Mouse (Mus musculus) ES-E14 (cell line): Measurements from ENCODE around the gene Tagln3. TPM values are rescaled to one million over a fixed set of nuclear protein-coding genes. Genes with fewer than 3 reads are reported as not detected.

Source experiments
- DNase-seq: peaks from one replicate; pipeline ENCODE4 v3.0.0-alpha.2; 2013; ENCODE audit warnings: low read depth, low spot score
- H3K27ac ChIP-seq: 2 replicates; pipeline ENCODE4 v1.5.1; 2012; ENCODE audit warnings: low read depth, mild to moderate bottlenecking, low read length, moderate library complexity, mixed read lengths; ENCODE audit not compliant: poor library complexity, insufficient read depth, severe bottlenecking
- H3K36me3 ChIP-seq: 2 replicates; pipeline ENCODE4 v1.6.1; 2012; ENCODE audit warnings: mild to moderate bottlenecking, low read length, moderate library complexity, mixed read lengths; ENCODE audit not compliant: control insufficient read depth, poor library complexity, insufficient read depth, severe bottlenecking
- H3K4me1 ChIP-seq, 2 experiments: fragments of 150-350 bp in 1 of 2; sonication (generic) in 1 of 2; 2 replicates each; pipeline ENCODE4 v1.6.1; 2012; ENCODE audit warnings: low read length in 2 of 2, mild to moderate bottlenecking in 1 of 2, mixed read lengths in 1 of 2; ENCODE audit not compliant: control insufficient read depth in 2 of 2, insufficient read depth in 2 of 2, poor library complexity in 1 of 2
- H3K4me3 ChIP-seq, 2 experiments: fragments of 150-350 bp in 1 of 2; sonication (generic) in 1 of 2; 2 replicates each; pipeline ENCODE4 v1.5.1; 2012; ENCODE audit warnings: low read length in 2 of 2, low read depth in 1 of 2, mild to moderate bottlenecking in 1 of 2, mixed read lengths in 1 of 2; ENCODE audit not compliant: insufficient read depth in 1 of 2, poor library complexity in 1 of 2, severe bottlenecking in 1 of 2
- H3K9ac ChIP-seq: 2 replicates; pipeline ENCODE4 v1.6.1; 2012; ENCODE audit warnings: low read depth, mild to moderate bottlenecking, low read length, mixed read lengths; ENCODE audit not compliant: poor library complexity, insufficient read depth, severe bottlenecking
- H3K9me3 ChIP-seq: fragments of 150-350 bp; sonication (generic); 2 replicates; pipeline ENCODE4 v1.6.1; 2012; ENCODE audit warnings: low read depth, mild to moderate bottlenecking, low read length; ENCODE audit not compliant: control insufficient read depth, insufficient read depth
- CHD2 ChIP-seq: IDR thresholded peaks from 2 replicates; pipeline ENCODE4 v1.6.1; 2014; ENCODE audit warnings: mild to moderate bottlenecking, low read depth, low read length, inconsistent platforms
- HCFC1 ChIP-seq: IDR thresholded peaks from 2 replicates; pipeline ENCODE4 v1.6.1; 2012; ENCODE audit warnings: low read length, inconsistent platforms, borderline replicate concordance; ENCODE audit not compliant: insufficient read depth
- MAFK ChIP-seq: IDR thresholded peaks from 2 replicates; pipeline ENCODE4 v1.6.1; 2014; ENCODE audit warnings: mild to moderate bottlenecking, low read depth, low read length, inconsistent platforms; ENCODE audit not compliant: insufficient read depth
- ZC3H11A ChIP-seq: IDR thresholded peaks from 2 replicates; pipeline ENCODE4 v1.6.1; 2012; ENCODE audit warnings: low read depth, mild to moderate bottlenecking, inconsistent platforms, low read length, borderline replicate concordance
- ZNF384 ChIP-seq: IDR thresholded peaks from 2 replicates; pipeline ENCODE4 v1.6.1; 2012; ENCODE audit warnings: low read depth, low read length, inconsistent platforms
- in situ Hi-C, 2 experiments: fragments of 600-800 bp; cut with MboI; formaldehyde crosslinking; loops; one replicate each; pipeline ENCODE4 v1.15.1; 2025; ENCODE audit warnings: low sequenced_read_pairs in 2 of 2, inconsistent platforms in 1 of 2; ENCODE audit not compliant: unreplicated experiment in 2 of 2
- total RNA-seq: library from RNA; depleted of rRNA; stranded (reverse); fragments of 300-350 nt; gene quantifications from 2 replicates; pipeline ENCODE4 v1.2.3, GENCODE M21; 2012

The Tagln3 gene
- total RNA-seq, 1 experiment, result 5.1 TPM

GRCm38 (mm10) chr16:45742615-45743476 lies 18.4 kb upstream of the Tagln3 start, which contains the start of gene Abhd10:
TSS of gene Abhd10 (minus strand) at chr16:45742955.
- Histone ChIP-seq H3K36me3 (peaks cover 2% of the 10 kb centered on the region), H3K27ac (peak within 1 kb of the TSS; percentile 55), H3K9ac (peak within 1 kb of the TSS; percentile 94), H3K4me3 (peak within 1 kb of the TSS; percentile 81 to 97), H3K4me1 (peaks cover 3% of the 10 kb centered on the region in 2 experiments; a peak in 3 of 4 replicates), H3K9me3 (no peaks in the 10 kb centered on the region)
- peak; percentile 85 for DNase-seq
- no peak for TF ChIP-seq CHD2
- TF ChIP-seq HCFC1, result peak; percentile 60; the same call in 1 of the 2 replicates
- no peak for TF ChIP-seq ZNF384
- TF ChIP-seq MAFK, result no peak
- in situ Hi-C loops, result no loop called here

- H3K4me3 ChIP-seq, result no peak overlapping the region
- H3K9ac ChIP-seq, result no peak overlapping the region
- no peaks in the 10 kb centered on the region for H3K9me3 ChIP-seq
- in situ Hi-C loops, result no loop called here
- H3K36me3 ChIP-seq, result peaks cover 6% of the 10 kb centered on the region
- H3K27ac ChIP-seq, result no peak overlapping the region
- peaks cover 2 to 3% of the 10 kb centered on the region in 2 experiments; a peak in 2 of 4 replicates for H3K4me1 ChIP-seq
- TF ChIP-seq HCFC1, result no peak
- no peak for TF ChIP-seq CHD2
- no peak for TF ChIP-seq ZNF384
- TF ChIP-seq MAFK, result no peak
- TF ChIP-seq ZC3H11A, result no peak
- no peak for DNase-seq
Observed at GRCm38 (mm10) chr16:45737880-45738279, 13.5 kb upstream of the Tagln3 start.

DNA sequence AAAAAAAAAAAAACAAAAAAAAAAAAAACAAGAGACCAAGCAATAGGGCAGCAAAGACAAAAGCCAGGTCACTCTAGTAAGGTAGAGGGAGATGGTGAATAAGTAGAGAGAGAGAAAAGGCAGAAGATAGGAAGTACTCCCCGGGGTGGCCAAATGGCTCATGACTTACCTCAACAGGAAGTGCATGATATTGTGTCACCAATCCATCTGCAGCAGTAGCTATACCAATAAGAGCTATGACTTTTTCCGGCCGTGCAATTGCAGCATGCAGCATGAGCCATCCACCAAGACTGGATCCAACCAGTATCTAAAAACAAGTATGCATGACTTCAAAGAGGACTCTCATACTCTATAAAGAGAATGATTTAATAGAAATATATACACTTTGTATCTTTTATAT lies 12.3 kb upstream of the Tagln3 start:
- DNase-seq, result no peak
- in situ Hi-C loops, result no loop called here
- Histone ChIP-seq H3K36me3 (peaks cover 6% of the 10 kb centered on the region), H3K4me1 (peaks cover 2 to 3% of the 10 kb centered on the region in 2 experiments; a peak in 2 of 4 replicates), H3K27ac (no peak overlapping the region), H3K9ac (no peak overlapping the region), H3K4me3 (no peak overlapping the region), H3K9me3 (no peaks in the 10 kb centered on the region)
- TF ChIP-seq ZC3H11A (no peak), ZNF384 (no peak), MAFK (no peak), HCFC1 (no peak), CHD2 (no peak)

- Histone ChIP-seq H3K27ac (no peak overlapping the region), H3K4me1 (peaks cover 2 to 12% of the 10 kb centered on the region in 2 experiments; a peak in 3 of 4 replicates), H3K36me3 (peaks cover 3% of the 10 kb centered on the region), H3K9ac (no peak overlapping the region), H3K4me3 (no peak overlapping the region), H3K9me3 (no peaks in the 10 kb centered on the region)
- DNase-seq, result no peak
- in situ Hi-C loops, result no loop called here
- TF ChIP-seq CHD2 (no peak), ZC3H11A (no peak), HCFC1 (no peak), MAFK (no peak), ZNF384 (no peak)
Observed at GRCm38 (mm10) chr16:45729163-45729562, 4.8 kb upstream of the Tagln3 start.
